24 mouse cellular contexts compared by ENCODE assay signal in the genomic region with DNA sequence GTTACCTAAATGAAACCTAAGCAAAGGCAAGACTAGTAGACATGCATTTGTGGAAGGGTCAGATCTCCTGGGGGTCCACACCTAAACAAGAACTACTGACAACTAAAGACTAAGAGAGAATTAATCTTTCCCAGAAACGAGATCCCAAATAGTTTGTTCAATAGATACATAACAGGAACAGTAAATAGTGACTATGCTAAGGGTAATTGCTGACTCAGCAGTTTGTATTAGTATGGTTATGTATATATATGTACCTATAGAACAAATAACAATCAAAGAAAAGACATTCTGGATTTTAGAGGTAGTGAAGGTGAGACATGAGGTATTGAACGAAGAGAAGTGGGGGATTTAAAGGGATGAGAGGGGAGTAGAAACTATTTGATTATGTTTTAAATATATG.
"Had no signal": no experiment of that assay in that cellular context is flagged by ENCODE, and none has a peak within 500 bp of the region (broad histone marks: within the 10 kb centered on the region; RNA-seq: fewer than 3 reads in every experiment).

No protein-coding gene starts in this region.

- H3K4me3 ChIP-seq: embryonic facial prominence, embryonic 10.5 days; embryonic facial prominence, embryonic 12.5 days; embryonic facial prominence, embryonic 13.5 days; embryonic facial prominence, embryonic 15.5 days; erythroblast, embryonic 14.5 days; forebrain, embryonic 10.5 days; forebrain, embryonic 12.5 days; forebrain, embryonic 13.5 days; forebrain, embryonic 15.5 days; gastrocnemius, adult 2 months; heart, adult 2 months; heart, embryonic 10.5 days had no signal

- H3K9me3 ChIP-seq: embryonic facial prominence, embryonic 10.5 days; embryonic facial prominence, embryonic 12.5 days; embryonic facial prominence, embryonic 13.5 days; embryonic facial prominence, embryonic 15.5 days; forebrain, embryonic 10.5 days; forebrain, embryonic 12.5 days; forebrain, embryonic 13.5 days; forebrain, embryonic 15.5 days; heart, embryonic 10.5 days had no signal

- H3K27me3 ChIP-seq: embryonic facial prominence, embryonic 12.5 days; embryonic facial prominence, embryonic 13.5 days; embryonic facial prominence, embryonic 15.5 days; forebrain, embryonic 12.5 days; forebrain, embryonic 13.5 days; forebrain, embryonic 15.5 days had no signal

- H3K4me1 ChIP-seq: embryonic facial prominence, embryonic 10.5 days; embryonic facial prominence, embryonic 12.5 days; embryonic facial prominence, embryonic 13.5 days; embryonic facial prominence, embryonic 15.5 days; forebrain, embryonic 10.5 days; forebrain, embryonic 12.5 days; forebrain, embryonic 13.5 days; forebrain, embryonic 15.5 days; heart, embryonic 10.5 days had no signal

- DNase-seq: cerebellum, postnatal 14 days; cerebellum, postnatal 25 days; cerebellum, postnatal 36 days; embryo, embryonic 11 days; forebrain, postnatal 0 days; gastrocnemius, adult 2 months; gastrocnemius, postnatal 10 days; gastrocnemius, postnatal 14 days; gastrocnemius, postnatal 25 days; gastrocnemius, postnatal 36 days; heart, adult 11 months; heart, adult 18-20 months; heart, adult 2 months had no signal

- H3K4me2 ChIP-seq: embryonic facial prominence, embryonic 12.5 days; embryonic facial prominence, embryonic 13.5 days; embryonic facial prominence, embryonic 15.5 days; forebrain, embryonic 12.5 days; forebrain, embryonic 13.5 days; forebrain, embryonic 15.5 days; heart, embryonic 11.5 days had no signal

- H3K27ac ChIP-seq: embryonic facial prominence, embryonic 10.5 days; embryonic facial prominence, embryonic 12.5 days; embryonic facial prominence, embryonic 13.5 days; embryonic facial prominence, embryonic 15.5 days; forebrain, embryonic 10.5 days; forebrain, embryonic 12.5 days; forebrain, embryonic 13.5 days; forebrain, embryonic 15.5 days; gastrocnemius, adult 2 months; heart, adult 2 months; heart, embryonic 10.5 days had no signal

- H3K9ac ChIP-seq: embryonic facial prominence, embryonic 12.5 days; embryonic facial prominence, embryonic 13.5 days; embryonic facial prominence, embryonic 15.5 days; forebrain, embryonic 12.5 days; forebrain, embryonic 13.5 days; forebrain, embryonic 15.5 days; forebrain, postnatal 0 days had no signal

- H3K36me3 ChIP-seq: embryonic facial prominence, embryonic 10.5 days; embryonic facial prominence, embryonic 12.5 days; embryonic facial prominence, embryonic 13.5 days; embryonic facial prominence, embryonic 15.5 days; forebrain, embryonic 10.5 days; forebrain, embryonic 12.5 days; forebrain, embryonic 15.5 days; heart, embryonic 10.5 days had no signal
